Mouse (Mus musculus): ENCODE data around the gene Nnat. TPM values are rescaled to one million over a fixed set of nuclear protein-coding genes. Genes with fewer than 3 reads are reported as not detected.

Gene Nnat
- polyA plus RNA-seq, 1 experiment from 2014 or later = 111 TPM

GRCm38 (mm10) chr2:157607542-157608236 lies 47.8 kb downstream of the Nnat start:
- 41% methylated on average over 9 of the region's 9 CpGs for WGBS
- TF ChIP-seq CTCF (IDR thresholded peaks at IDR 0.05; ENCODE audit: low read depth) = no peak
- ATAC-seq = no peak
- Histone ChIP-seq H3K27me3 (replicated peaks; ENCODE audit: control insufficient read depth, insufficient read depth, low read length) (no peaks in the 10 kb centered on the region), H3K4me3 (ENCODE audit: low read depth, low read length) (no peak overlapping the region), H3K27ac (ENCODE audit: low read depth, low read length) (no peak overlapping the region), H3K9me3 (ENCODE audit: control insufficient read depth) (no peaks in the 10 kb centered on the region), H3K9ac (ENCODE audit: low read depth, low read length) (no peak overlapping the region), H3K4me2 (replicated peaks; ENCODE audit: low read depth) (no peak overlapping the region), H3K4me1 (replicated peaks; ENCODE audit: control insufficient read depth, insufficient read depth, low read length) (no peaks in the 10 kb centered on the region), H3K36me3 (ENCODE audit: control insufficient read depth, insufficient read depth) (no peaks in the 10 kb centered on the region)

- Histone ChIP-seq H3K4me2 (replicated peaks; ENCODE audit: low read depth) (no peak overlapping the region), H3K9ac (ENCODE audit: low read depth, low read length) (no peak overlapping the region), H3K36me3 (ENCODE audit: control insufficient read depth, insufficient read depth) (no peaks in the 10 kb centered on the region), H3K4me3 (ENCODE audit: low read depth, low read length) (no peak overlapping the region), H3K9me3 (ENCODE audit: control insufficient read depth) (no peaks in the 10 kb centered on the region), H3K4me1 (replicated peaks; ENCODE audit: control insufficient read depth, insufficient read depth, low read length) (no peaks in the 10 kb centered on the region), H3K27me3 (replicated peaks; ENCODE audit: control insufficient read depth, insufficient read depth, low read length) (no peaks in the 10 kb centered on the region), H3K27ac (ENCODE audit: low read depth, low read length) (no peak overlapping the region)
- ATAC-seq = no peak
- 55% methylated on average over 3 of the region's 3 CpGs for WGBS
- no peak for TF ChIP-seq CTCF (IDR thresholded peaks at IDR 0.05; ENCODE audit: low read depth)
Observed at GRCm38 (mm10) chr2:157611735-157612134, 51.9 kb downstream of the Nnat start.

Small RNAs within 50 kb of the gene (microRNA-seq; reads per million reads assigned to microRNA genes)
- gene Gm23134 = 1.1 reads per million

Other genes with a start within 250 kb of the Nnat start
- 0.26 and 0.78 TPM in 2 replicates for gene Ghrh, start 212.6 kb upstream of the Nnat start, polyA plus RNA-seq (2015; fragmentation: Nextera tagmentation; extraction: Ambion mirVana)
- 60.9 and 66.5 TPM in 2 replicates for gene Manbal, start 192.5 kb upstream of the Nnat start, polyA plus RNA-seq (2015; fragmentation: Nextera tagmentation; extraction: Ambion mirVana)
- 23.9 and 25.1 TPM in 2 replicates for gene Src, start 141.6 kb upstream of the Nnat start, polyA plus RNA-seq (2015; fragmentation: Nextera tagmentation; extraction: Ambion mirVana)
- 29.7 and 31.5 TPM in 2 replicates for gene Blcap, start 11.2 kb downstream of the Nnat start, polyA plus RNA-seq (2015; fragmentation: Nextera tagmentation; extraction: Ambion mirVana)
- gene Ctnnbl1, start 177.3 kb downstream of the Nnat start, polyA plus RNA-seq (2015; fragmentation: Nextera tagmentation; extraction: Ambion mirVana) = 19.4 and 19.5 TPM in 2 replicates

Data from intestine, postnatal 0 days (tissue).